Mouse (Mus musculus) cerebellum, adult 11-12 months (tissue): ENCODE data around the gene Rnf149.
A peak's percentile ranks its signal among the peaks of the same experiment; 100 is the strongest.

Experiments used
- DNase-seq: peaks from one replicate; pipeline ENCODE4 v3.0.0; 2022

Rnf149 gene

DNA sequence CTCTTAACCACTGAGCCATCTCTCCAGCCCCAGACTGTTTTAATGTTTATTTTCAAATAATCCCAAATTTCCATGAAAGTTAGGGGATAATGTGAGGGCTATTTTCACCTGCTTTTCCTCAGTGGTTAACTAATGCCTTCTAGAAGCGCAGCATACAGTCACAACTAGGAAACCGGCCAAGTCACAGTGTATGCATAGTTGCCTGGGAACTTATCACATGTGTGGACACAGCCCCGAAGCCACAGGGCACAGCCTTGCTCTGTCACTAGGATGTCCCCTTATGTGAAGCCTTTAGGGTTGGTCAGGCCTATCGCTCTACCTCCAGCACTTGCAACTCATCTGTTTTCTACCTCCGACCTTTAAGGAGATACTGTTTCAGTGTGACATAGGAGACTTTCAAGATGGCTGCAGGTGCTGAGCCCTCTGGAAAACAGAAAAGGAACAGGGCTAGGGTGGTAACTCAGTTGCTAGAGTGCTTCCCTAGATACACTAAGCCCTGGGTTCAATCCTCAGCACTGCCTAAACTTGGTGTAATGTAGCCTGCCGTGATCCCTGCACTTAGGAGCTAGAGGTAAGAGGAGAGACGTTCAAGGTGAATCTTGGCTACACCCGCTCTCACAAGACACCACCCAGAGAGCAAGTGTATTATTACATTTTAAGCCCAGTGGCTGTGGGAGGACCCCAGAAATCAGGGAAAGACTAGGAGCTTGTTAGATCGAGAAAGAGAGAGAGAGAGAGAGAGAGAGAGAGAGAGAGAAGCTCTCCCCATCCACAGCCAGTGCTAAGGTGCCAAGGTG, 50.6 kb downstream of the Rnf149 start:
- DNase-seq: no peak

- no peak for DNase-seq
Measured at GRCm38 (mm10) chr1:39525763-39526162, 51.4 kb downstream of the Rnf149 start.

- no peak for DNase-seq
Measured at GRCm38 (mm10) chr1:39522519-39522918, 54.7 kb downstream of the Rnf149 start.

GRCm38 (mm10) chr1:39521326-39521725, 55.9 kb downstream of the Rnf149 start:
- no peak for DNase-seq

DNA sequence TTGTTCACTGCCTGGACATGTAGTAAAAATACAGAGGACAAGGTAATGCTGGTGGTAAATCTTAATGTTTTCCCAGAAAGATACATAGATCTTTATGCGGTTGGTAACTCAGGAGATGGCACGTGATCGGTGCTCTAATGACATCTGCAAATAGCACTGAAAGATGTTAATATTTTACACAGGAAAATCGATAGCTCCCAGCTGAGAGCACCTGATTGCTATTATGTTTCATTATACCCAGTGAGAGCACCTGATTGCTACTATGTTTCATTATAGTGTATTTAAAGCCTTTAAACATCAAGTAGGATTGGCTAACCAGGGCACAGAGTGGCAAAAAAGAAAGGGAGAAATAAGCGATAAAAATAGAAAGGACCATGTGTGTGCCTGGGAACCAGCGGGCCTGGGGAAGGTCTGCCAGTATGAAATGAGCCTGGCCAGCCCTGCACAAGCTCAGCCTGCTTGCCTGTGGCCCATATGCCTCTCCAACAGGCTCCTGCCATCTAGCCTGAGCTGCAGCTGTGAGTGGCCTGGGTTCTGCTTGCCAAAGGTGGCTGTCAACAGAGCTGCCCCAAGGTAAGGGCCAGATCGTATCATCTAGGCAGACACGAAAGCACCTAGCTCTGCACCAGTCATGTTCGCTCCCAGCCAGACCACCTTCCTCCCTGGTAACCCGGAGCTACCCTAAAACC, 61.8 kb downstream of the Rnf149 start:
- DNase-seq: peak; percentile 89

DNA sequence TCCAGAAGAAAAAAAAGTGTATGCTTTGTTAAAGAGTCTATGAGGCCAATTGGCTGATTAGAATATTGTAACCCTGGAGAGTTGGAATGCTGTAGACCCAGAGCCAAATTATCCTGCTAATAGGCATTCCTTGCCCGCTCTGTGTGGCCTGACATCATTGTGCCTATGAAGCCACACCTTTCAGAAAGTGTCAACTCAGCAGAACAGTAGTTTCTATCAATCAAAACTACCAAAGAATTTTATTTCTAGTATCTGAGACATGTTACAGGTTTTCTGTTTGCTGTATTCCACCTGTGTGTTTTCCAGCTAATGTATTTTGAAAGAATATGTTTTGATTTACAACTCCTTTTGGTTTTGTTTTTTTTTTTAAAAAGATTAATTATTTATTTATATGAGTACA, 65.0 kb downstream of the Rnf149 start:
- DNase-seq: no peak

DNA sequence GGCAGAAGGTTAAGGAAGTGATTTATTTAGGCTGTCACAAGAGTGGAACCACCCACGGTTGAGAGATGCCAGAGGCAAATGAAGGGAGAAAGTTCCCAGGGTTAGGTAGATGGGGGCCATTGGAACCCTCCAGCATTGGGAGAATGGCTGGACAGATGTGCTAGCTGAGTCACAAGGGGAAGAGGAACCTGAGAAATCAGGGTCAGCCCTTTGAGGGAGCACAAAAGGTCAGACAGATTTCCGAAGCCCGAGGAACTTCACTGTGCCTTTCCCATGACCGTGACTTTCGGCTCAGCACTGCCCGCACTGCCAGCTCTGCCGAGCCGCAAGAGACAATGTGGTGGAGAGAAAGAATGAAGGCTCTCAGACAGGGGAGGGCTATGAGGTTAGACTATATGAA, 65.4 kb downstream of the Rnf149 start:
- no peak for DNase-seq

- no peak for DNase-seq
Measured at GRCm38 (mm10) chr1:39505600-39505999, 71.6 kb downstream of the Rnf149 start.

DNA sequence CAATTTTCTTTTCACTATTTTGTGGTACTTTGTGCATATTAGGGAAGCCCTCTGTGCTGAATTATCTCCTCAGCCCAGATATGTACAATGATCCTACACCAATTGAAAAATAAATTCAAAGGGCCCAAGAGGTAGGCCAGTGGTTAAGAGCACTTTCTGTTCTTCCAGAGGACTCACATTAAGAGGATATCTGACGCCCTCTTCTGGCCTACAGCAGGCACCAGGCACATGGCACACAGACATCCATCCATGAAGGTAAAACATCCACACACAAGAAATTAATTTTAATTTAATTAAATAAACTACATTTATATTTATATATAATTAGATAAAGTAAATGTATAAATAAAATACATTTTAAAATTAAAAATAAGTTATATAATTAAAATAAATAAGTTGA, 72.9 kb downstream of the Rnf149 start:
- no peak for DNase-seq

DNA sequence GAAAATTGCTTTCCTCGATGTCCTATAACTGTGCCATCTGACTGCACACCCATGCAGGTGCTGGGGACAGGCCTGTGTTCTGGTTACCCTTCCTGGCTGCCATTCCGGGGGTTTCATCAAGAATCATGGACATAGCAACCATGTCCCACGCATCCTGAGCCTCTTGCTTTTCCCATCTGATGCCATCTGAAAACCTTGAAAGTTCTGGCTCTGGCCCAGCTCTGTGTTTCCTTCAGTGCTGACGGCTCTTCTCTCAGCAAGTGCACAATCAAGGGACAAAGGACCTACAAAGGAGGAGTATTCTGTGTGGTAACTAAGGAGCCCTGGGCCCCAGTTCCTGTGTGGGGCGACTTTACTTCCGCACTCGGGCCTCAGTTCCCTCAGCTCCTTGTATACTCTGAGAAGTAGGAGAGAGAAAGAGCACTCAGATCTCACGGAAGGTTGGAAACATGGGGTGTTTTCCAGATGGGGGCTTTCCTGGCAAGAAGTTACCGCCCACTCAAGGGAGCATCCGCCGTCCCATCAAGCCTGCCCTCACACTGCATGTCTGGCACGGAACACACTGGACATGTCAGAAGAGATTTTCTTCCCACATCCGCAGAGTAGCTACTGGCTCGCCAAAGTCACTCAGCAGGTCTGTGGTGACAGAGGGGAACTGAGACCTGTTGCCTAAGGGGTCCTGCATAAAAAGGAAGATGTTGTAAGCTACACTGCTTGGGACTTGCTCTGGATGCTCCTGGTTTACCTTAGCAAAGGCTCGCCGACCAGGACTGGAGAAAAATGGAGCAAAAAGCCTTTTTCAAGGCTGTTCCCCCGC, 74.2 kb downstream of the Rnf149 start:
- no peak for DNase-seq
